Mouse (Mus musculus) cerebellum, adult 9-10 months (tissue): ENCODE measurements at regions not wholly inside any gene's neighbourhood (a gene's known extent, or its start where the extent isn't known, plus 50 kb on each side); places are given as distances from the start of the nearest gene placed in this dataset.

Source experiments
- DNase-seq: peaks from one replicate; pipeline ENCODE4 v3.0.0; 2022

GRCm38 (mm10) chr1:35797526-35797925 is 270.7 kb upstream of the Hs6st1 start:
- DNase-seq, result no peak

GRCm38 (mm10) chr1:35805546-35805945 is 262.7 kb upstream of the Hs6st1 start:
- DNase-seq, result no peak

GRCm38 (mm10) chr1:35806329-35806728 is 261.9 kb upstream of the Hs6st1 start:
- DNase-seq, result no peak

GRCm38 (mm10) chr1:35806731-35807130 is 261.5 kb upstream of the Hs6st1 start:
- no peak for DNase-seq

DNA sequence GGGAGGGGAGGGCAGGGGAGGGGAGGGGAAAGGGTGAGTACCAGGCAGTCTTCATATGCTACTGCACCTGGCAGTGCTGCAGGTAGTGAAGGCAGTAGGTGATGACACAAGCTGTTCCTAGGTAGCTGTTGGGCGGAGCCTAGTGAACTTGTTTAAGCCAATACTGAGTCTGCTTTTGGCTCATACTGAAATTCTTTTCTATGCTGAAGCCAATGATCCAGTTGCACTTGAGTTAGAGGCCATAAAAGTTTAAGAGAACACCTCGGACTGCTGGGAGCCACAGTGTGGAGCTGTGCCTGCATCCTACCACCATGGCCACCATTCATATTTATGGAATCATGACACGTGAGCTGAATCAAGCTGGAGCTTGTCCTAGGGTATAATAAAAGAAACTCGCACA is 259.3 kb upstream of the Hs6st1 start:
- no peak for DNase-seq

- DNase-seq, result no peak
These were observed 258.9 kb upstream of the Hs6st1 start for GRCm38 (mm10) chr1:35809341-35809740.

DNA sequence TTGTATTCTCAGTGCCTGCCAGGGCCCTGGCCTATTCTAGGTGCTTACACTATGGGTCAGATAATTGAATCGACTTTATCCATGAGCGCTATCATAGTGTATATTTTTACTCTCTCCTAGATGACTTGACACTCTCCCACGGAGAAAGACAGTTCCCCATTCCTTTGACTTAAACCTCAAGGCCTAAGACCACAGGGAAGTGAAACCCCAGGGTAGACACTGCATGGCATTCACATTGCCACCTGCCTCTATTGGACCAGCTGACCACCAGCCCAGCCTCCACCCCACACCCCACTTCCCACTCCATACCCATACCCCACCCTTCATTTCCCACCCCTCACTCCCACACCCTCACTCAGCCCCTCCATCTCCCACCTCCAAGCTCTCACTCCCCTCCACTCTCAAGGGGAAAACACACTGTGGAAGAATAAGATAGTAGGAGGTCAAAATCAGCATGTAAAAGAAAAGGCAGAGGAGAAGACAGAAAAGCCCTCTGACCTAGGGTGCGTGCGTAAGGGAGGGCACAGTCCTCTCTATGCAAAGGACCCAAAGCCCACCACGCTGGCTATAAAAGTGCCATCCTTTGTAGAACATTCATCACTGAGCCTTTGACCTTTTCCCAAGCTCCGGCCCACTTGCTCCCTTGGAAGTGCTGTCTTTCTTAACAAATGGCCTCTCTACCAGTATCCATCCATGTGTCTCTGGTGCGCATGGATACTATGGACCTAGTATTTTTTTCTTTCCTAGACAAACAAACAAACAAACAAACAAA is 257.4 kb upstream of the Hs6st1 start:
- no peak for DNase-seq

GRCm38 (mm10) chr1:35811380-35811779 is 256.8 kb upstream of the Hs6st1 start:
- DNase-seq, result peak; percentile 39

GRCm38 (mm10) chr1:35811795-35812194 is 256.4 kb upstream of the Hs6st1 start:
- DNase-seq, result no peak

GRCm38 (mm10) chr1:35813625-35814024 is 254.6 kb upstream of the Hs6st1 start:
- DNase-seq, result no peak

- DNase-seq, result no peak
These were observed 254.0 kb upstream of the Hs6st1 start for GRCm38 (mm10) chr1:35814207-35814606.

DNA sequence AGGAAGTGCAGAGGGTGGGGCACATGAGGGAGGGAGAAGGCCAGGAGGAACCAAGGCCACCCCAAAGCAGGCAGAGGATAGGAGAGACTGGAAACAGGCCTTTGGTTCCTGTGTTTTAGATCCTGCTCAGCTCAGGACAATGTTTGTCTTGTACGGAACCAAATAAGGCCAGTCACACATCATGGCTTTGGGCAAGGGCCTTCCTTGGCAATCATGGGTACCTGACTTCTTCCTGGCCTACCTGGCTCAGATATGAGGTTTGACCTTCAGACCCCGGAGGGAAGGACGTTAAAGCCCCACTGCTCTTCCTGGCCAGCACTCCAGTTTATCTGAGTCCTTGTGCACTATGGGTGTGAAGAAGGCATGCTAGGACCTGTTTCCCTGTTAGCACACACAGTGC is 253.4 kb upstream of the Hs6st1 start:
- DNase-seq, result no peak

DNA sequence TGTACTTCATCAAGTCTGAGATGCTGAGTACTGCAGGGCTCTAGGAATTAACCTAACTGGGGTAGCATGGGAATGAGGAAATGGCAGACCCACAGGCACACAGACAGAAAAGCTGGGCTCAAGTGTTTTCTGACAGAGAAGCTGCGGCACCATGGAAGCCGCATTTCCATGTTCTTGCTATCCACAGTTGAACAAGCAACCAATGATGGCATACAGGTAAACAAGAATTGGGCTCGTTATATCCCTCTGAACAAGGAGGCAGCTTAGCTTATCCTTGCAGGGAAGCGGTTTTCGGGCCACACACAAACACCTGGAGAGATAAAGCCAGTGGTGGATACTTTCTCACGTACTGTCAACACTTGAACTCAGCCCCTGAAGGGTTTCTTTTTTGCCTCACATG is 246.4 kb upstream of the Hs6st1 start:
- DNase-seq, result no peak

- DNase-seq, result no peak
These were observed 245.6 kb upstream of the Hs6st1 start for GRCm38 (mm10) chr1:35822376-35823202.

- DNase-seq, result no peak
These were observed 244.7 kb upstream of the Hs6st1 start for GRCm38 (mm10) chr1:35823496-35823895.

GRCm38 (mm10) chr1:35823981-35824880 is 244.0 kb upstream of the Hs6st1 start:
- peak; percentile 33 for DNase-seq

DNA sequence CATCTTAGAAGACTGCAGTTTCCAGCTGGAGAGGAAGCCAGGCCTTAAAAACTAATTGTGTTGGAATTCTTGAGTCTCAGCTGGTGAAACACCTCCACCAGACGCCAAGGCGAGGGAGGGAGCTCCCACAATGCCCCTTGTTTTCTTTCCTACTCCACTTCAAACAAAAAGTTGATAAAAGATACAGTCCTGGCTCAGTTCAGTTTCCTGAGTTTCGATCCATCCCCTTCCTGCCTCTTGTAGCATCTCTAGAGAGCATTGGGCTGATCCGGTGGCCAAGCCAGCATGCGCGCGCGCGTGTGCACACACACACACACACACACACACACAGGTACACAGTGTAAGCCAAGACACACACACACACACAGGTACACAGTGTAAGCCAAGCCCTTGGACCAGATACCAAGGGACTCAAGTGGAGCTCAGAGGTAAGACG is 242.7 kb upstream of the Hs6st1 start:
- no peak for DNase-seq

- DNase-seq, result no peak
These were observed 241.6 kb upstream of the Hs6st1 start for GRCm38 (mm10) chr1:35826575-35827114.

DNA sequence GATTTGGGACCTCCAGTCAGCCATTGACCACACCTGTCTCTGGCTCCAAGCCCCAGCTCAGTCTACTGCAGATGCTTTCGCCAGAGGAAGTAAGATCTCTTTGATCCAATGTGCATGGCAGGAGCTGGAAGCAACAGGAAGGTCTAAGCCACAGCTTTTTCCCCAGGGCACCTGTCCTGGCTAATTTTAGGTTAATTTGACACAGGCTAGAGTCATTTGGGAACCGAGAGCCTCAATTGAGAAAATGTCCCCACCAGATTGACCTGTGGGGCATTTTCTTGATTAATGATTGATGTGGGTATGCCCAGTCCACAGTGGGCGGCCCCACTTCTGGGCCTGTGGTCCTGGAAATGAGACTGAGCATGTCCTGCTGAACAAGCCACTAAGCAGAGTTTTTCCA is 240.7 kb upstream of the Hs6st1 start:
- DNase-seq, result no peak

GRCm38 (mm10) chr1:35834180-35834579 is 234.0 kb upstream of the Hs6st1 start:
- DNase-seq, result no peak

GRCm38 (mm10) chr1:35836552-35836951 is 231.6 kb upstream of the Hs6st1 start:
- no peak for DNase-seq

- DNase-seq, result no peak
These were observed 229.6 kb upstream of the Hs6st1 start for GRCm38 (mm10) chr1:35838625-35839024.

DNA sequence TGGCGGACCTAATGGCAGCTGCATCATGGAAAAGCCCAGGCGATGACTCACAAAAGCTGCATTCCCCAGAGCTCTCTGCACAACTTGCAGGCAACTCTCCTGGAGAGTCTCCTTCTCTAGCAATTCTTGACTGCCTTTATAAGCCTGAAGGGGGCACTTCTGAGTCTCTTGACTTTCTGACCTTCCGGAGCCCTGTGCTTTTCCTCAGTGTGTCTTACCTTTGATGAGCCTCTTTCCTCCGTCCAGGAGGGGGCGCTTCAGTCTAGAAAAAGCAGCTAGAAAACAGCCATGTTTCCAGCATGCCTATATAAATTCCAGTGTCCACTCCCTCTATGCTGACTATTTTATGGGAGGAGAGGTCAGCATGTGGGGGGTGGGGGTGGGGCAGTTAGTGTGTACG is 228.8 kb upstream of the Hs6st1 start:
- peak; percentile 37 for DNase-seq
